Mouse (Mus musculus) thymus, postnatal 14 days (tissue): ENCODE measurements around the gene Hat1.

ENCODE experiments used
- DNase-seq: peaks from one replicate; pipeline ENCODE4 v3.0.0; 2021

Gene Hat1

DNA sequence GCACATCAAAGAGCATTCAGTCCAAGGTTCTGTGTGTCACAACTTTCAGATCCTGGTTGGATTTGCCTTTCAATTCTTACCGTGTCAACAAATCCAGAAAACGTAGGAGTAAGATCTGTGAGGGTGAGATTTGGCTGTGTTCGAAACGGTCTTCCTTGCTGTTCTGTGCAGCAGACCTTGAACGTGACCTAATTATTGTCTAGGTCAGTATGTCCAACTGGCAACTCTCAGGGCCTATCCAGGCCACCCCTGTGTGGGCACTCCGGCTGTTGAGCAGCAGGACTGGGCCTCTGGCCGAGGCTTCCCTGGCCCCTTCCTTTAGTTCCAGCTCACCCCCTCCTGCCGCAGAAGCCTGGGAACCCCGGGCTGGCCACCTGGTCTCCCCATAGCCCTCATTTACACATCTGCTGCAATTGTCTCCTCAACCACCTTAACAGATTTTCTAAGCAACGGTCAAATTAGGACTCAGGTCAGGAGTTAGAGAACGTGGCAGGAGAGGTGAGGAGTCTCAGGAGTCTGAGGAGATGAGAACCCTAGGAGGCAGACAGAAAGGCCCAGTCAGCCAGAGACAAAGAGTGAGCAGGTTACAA is 78.2 kb downstream of the Hat1 start:
- DNase-seq: no peak

DNA sequence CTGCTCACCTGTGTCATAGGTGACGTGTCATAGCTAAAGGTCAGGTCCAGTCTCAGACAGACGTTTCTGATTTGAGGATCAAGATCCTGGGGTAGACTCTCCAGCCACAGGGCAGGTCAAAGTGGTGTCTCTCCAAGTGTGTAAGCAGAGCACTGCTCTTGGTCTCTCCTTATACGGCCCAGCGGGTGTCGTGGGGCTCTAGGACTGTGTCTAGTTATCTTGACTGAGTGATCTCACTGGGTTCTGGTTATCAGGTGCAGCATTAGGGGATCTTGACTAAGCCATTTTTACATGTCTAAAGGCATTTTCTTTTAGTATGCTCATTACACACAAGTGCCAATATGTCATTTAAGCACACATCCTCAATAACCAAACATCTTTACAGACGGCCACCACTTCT is 82.3 kb downstream of the Hat1 start:
- DNase-seq: no peak

DNA sequence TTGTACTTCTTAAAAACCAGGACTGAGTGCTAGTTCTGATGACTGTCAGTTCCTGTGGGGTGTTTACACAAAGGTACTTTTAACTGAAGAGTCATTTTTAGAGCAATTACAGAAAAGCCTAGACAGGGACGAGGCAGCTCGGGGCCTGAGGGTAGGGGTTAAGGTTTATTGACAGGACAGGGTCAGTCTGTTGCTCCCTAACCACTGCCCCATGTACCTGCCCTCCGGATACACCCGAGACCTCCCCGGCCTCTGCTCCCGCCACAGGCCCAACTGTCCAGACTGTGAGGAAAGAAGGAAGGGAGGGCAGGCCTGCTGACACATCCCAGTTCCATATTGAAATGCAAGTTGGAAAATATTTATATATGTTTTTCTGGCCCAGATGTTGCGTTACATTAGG is 85.1 kb downstream of the Hat1 start:
- DNase-seq: no peak

- no peak for DNase-seq
These were observed 85.6 kb downstream of the Hat1 start for GRCm38 (mm10) chr2:71474345-71474744.

DNA sequence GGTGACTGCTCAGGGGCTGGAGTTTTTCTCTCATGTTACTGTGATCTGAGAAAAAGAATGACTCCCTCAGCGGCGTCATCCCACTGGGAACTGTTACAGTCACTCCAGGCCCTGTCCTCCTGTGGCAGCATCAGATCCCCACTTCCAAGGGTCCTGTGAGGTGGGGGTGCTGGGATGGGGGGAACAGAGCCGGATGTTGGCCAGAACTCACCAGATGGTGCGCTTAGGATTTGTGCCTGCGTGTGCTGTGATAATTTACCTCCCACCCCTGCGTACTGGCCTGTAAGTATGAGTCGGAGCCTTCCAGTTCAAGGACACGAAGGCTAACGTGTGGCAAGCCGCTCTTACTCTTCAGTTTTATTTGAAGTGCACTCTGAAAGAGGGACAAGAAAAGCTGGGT is 86.6 kb downstream of the Hat1 start:
- no peak for DNase-seq

GRCm38 (mm10) chr2:71475760-71476159 is 87.0 kb downstream of the Hat1 start:
- DNase-seq: no peak

- no peak for DNase-seq
These were observed 89.0 kb downstream of the Hat1 start for GRCm38 (mm10) chr2:71477787-71478186.

DNA sequence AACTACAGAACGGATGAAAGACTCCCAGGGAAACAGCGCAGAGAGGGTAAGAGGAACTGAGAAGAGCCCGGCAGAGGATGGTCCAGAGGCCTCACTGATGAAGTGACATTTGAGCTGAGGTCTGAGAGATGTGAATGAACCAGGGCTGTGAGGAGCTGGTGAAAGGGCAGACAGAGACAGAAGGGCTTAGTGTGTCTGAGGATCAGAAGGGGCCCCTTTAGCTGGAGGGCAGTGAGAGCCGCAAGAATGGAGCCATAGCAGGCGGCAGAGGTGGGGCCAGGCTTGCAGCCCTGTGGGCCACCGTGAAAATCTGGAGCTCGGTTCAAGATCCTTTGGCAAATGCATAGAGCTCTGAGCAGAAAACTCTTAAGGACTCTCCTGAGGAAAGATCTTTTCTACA is 91.2 kb downstream of the Hat1 start:
- DNase-seq: no peak

DNA sequence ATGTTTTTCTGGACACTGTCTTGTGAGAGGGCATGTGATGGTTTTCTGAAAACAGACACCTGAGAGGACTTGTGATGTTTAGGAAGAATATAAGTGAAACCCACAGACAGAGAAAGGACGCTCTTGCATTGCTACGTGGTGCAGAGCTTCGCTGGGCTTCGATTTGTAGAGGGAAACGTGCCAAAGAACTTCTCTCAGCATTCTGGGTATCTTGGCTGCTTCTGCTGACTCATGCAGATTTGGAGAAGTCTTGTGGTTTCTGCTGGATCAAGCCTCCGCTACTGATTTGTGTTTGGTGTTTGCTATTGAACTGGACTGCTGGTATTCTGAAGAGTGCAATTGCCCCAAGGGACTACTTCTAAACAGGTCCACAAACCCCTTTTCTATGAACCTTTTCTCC is 93.1 kb downstream of the Hat1 start:
- no peak for DNase-seq

GRCm38 (mm10) chr2:71483046-71483716 is 94.4 kb downstream of the Hat1 start:
- no peak for DNase-seq

GRCm38 (mm10) chr2:71483717-71484066 is 94.9 kb downstream of the Hat1 start:
- no peak for DNase-seq
